Mouse (Mus musculus): Measurements from ENCODE around the gene Fbxw9.
"Not testable (repeated sequence)": the region's sequence is repeated elsewhere in the genome, so short reads cannot be mapped to it uniquely, and the experiment has no call there.

Gene Fbxw9

GRCm38 (mm10) chr8:85037366-85037680, 22.5 kb upstream of the Fbxw9 start:
- DNase-seq (ENCODE audit: low spot score), result no peak

GRCm38 (mm10) chr8:85037681-85038531, 21.9 kb upstream of the Fbxw9 start:
- DNase-seq (ENCODE audit: low spot score), result peak; percentile 68

- no peak for DNase-seq (ENCODE audit: low spot score)
Observed at GRCm38 (mm10) chr8:85043619-85044018, 16.2 kb upstream of the Fbxw9 start.

- no peak for DNase-seq (ENCODE audit: low spot score)
Observed at GRCm38 (mm10) chr8:85057367-85057766, 2.5 kb upstream of the Fbxw9 start.

- DNase-seq (ENCODE audit: low spot score), result no peak
Observed at GRCm38 (mm10) chr8:85062603-85063002, 2.7 kb downstream of the Fbxw9 start.

GRCm38 (mm10) chr8:85065213-85065612, 5.4 kb downstream of the Fbxw9 start:
- DNase-seq (ENCODE audit: low spot score), result peak; percentile 76

GRCm38 (mm10) chr8:85067155-85067554, 7.3 kb downstream of the Fbxw9 start:
- DNase-seq (ENCODE audit: low spot score), result no peak

- DNase-seq (ENCODE audit: low spot score), result no peak
Observed at GRCm38 (mm10) chr8:85067982-85068381, 8.1 kb downstream of the Fbxw9 start, which contains the start of gene Gm5741. Gene Gm5741, minus strand, starts transcription at chr8:85067982.

- DNase-seq (ENCODE audit: low spot score), result peak; percentile 84
Observed at GRCm38 (mm10) chr8:85071041-85071440, 11.2 kb downstream of the Fbxw9 start.

GRCm38 (mm10) chr8:85071514-85072281, 11.8 kb downstream of the Fbxw9 start, which contains the start of gene Dhps:
Gene Dhps, plus strand, starts transcription at chr8:85071757.
- peak; percentile 91 for DNase-seq (ENCODE audit: low spot score)

- no peak for DNase-seq (ENCODE audit: low spot score)
Observed at GRCm38 (mm10) chr8:85072364-85072929, 12.6 kb downstream of the Fbxw9 start.

- DNase-seq (ENCODE audit: low spot score), result no peak
Observed at GRCm38 (mm10) chr8:85073041-85073612, 13.3 kb downstream of the Fbxw9 start.

GRCm38 (mm10) chr8:85074167-85074566, 14.3 kb downstream of the Fbxw9 start:
- DNase-seq (ENCODE audit: low spot score), result no peak

- DNase-seq (ENCODE audit: low spot score), result no peak
Observed at GRCm38 (mm10) chr8:85074617-85075016, 14.8 kb downstream of the Fbxw9 start.

- DNase-seq (ENCODE audit: low spot score), result no peak
Observed at GRCm38 (mm10) chr8:85076001-85076400, 16.1 kb downstream of the Fbxw9 start.

- peak; percentile 66 for DNase-seq (ENCODE audit: low spot score)
Observed at GRCm38 (mm10) chr8:85076993-85077392, 17.1 kb downstream of the Fbxw9 start.

GRCm38 (mm10) chr8:85080214-85080531, 20.3 kb downstream of the Fbxw9 start:
- no peak for DNase-seq (ENCODE audit: low spot score)

GRCm38 (mm10) chr8:85080532-85081215, 20.8 kb downstream of the Fbxw9 start, which contains the start of gene Wdr83os:
Gene Wdr83os, plus strand, starts transcription at chr8:85080740.
- DNase-seq (ENCODE audit: low spot score), result peak; percentile 76

- peak; percentile 82 for DNase-seq (ENCODE audit: low spot score)
Observed at GRCm38 (mm10) chr8:85081216-85081555, 21.3 kb downstream of the Fbxw9 start, which contains the start of gene Wdr83. Gene Wdr83, minus strand, starts transcription at chr8:85081306.

GRCm38 (mm10) chr8:85082169-85082568, 22.3 kb downstream of the Fbxw9 start:
- not testable (repeated sequence) for DNase-seq (ENCODE audit: low spot score)

- DNase-seq (ENCODE audit: low spot score), result peak; percentile 81
Observed at GRCm38 (mm10) chr8:85083108-85083813, 23.4 kb downstream of the Fbxw9 start, which contains the start of gene Man2b1. Gene Man2b1, plus strand, starts transcription at chr8:85083270.

Data from yolk sac, embryonic 10.5 days (tissue).